Mouse (Mus musculus) T-helper 2 cell (primary cell): ENCODE data around the gene Gucd1.
"Not testable (repeated sequence)": the region's sequence is repeated elsewhere in the genome, so short reads cannot be mapped to it uniquely, and the experiment has no call there.

ENCODE experiments used
- in situ Hi-C: fragments of 300-600 bp; cut with MboI, MseI; formaldehyde crosslinking; loops from one replicate; pipeline ENCODE4 v1.15.1; 2025; ENCODE audit warnings: high pct_unique_total_duplicates

Gucd1 gene

DNA sequence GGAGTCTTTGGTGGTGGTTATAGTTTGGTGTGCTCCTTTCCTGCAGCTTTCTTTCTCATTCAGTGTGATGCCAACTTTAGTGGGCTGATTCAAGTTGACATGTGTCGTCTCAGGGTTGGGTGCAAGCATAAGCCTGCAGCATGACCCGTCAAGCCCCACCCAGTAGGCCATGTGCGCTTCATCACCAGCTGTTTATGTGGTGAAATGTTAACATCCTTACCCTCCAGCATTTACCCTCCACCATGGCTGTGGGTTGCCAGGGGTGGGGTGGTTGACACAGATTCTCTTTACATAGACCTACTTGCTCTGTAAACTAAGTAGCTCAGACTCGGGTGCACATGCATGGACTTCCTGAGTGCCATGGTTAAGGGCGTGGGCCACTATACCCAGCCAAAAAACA is 18.4 kb upstream of the Gucd1 start:
- in situ Hi-C loops, result no loop called here

DNA sequence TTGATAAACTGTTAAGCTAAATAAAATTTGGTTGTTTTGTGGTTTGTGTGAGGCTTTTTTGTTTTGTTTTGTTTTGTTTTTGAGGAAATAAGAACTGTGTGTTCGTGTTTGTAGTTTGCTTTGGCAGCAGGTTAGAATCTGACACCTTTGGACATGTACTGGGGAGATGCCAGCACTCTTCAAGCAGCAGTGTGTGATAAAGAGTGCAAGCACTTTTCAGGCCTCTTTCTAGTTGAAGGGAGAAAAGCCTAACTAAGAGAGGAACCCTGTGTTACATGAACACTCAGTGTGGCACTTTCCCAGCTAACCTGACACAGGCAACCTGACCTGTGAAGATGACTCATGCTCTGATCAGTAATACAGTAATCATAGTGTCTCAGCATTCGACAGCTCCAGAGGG is 17.7 kb upstream of the Gucd1 start:
- in situ Hi-C loops, result no loop called here

DNA sequence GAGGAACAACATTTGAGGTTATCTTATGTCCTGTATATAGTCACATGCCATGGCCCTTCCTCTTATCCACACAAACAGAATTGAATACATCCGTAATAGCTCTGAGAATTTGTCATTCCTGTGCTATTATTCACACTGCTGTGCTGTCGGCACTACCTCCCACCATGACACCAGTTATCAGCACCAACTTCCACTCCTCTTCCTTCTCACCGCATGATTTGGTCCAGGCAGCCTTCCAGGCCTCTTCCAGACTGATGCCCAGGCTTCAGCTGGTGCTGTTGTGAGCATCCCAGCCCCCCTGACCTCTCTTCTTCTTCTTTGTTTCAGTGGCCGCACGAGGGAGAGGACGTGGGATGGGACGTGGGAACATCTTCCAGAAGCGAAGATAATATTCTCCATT is 17.2 kb upstream of the Gucd1 start:
- in situ Hi-C loops, result no loop called here

DNA sequence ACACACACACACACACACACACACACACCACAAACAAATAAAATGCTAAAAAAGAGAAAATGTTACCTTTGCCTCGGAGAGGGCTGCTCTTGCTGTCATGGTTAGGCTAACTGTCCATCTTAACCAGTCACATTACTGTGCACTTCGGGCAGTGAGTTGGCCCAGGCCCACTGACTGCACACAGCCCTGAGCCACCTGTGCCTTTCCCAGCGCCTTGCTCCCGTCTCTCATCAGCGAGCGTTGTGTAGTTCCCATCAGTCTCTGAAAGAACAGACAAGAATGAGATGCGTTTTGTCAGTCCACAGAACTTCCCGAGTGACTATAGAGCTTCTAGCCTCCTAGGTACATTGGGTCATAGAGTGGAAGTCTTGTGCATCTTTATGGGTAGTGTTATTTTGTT is 16.4 kb upstream of the Gucd1 start:
- in situ Hi-C loops, result no loop called here

DNA sequence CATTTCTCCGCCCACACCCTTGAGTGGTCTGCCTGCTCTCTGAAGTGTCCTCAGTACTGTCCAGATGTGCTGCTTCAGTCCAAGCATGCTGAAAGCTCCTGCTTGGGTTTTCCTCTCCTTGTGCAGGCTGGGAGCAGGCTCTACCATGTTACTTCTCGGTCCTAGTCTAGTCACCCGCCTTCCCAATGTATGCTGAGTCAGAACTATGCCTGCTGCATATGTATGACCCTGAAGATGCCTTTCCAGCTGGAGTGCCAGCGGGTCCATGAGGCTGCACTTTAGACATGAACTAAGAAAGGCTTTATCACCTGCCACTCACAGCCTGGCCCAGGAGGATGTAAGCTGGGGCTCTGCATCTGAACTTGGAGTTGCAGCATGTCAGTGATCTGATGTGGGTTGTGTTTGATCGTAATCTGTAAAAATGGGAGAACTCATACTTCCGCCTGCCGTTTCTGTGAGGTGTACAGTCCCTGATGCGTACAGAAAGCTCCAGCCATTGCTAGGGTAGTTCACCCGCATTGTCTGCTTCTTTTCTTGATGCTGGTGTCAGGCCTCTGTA is 13.8 kb upstream of the Gucd1 start:
- in situ Hi-C loops, result no loop called here

DNA sequence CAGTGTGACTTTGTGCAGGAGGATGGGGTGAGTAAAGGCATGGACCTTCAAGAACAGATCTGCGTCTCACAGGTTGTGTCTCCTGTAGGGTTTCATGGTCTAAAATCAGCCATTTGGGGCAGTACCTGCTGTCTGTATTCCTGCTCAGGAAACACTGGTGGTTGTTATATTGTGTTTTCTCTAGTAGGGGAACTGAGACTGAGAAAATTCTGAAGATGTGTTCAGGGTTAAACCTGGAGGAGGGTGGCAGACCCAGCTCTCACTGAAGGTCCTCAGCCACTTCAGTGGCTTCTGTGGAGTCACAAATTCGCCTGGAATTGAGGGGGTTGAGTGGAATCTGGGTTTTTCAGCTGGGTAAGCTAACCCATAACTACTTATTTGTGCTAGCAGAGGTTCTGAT is 12.6 kb upstream of the Gucd1 start:
- in situ Hi-C loops, result no loop called here

DNA sequence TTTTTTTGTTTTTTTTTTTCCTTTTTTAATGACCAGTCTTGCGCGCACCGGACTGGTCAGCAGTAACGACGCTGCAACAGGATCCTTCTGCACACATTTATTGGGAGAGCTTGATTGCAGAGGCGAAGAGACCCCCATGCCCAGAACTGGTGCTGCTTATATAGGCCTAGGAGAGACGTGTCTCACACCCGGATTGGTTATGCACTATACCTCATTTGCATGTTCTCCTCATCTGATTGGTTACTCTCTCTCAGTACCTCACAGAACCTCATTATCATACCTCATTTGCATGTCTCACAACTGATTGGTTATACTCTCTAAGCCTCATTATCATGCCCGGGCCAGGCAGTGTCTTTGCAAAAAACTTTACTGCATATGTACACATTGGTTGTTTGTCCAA is 7.7 kb upstream of the Gucd1 start:
- in situ Hi-C loops, result not testable (repeated sequence)

- in situ Hi-C loops, result no loop called here
These were observed 3.9 kb upstream of the Gucd1 start for GRCm38 (mm10) chr10:75521643-75522042.

DNA sequence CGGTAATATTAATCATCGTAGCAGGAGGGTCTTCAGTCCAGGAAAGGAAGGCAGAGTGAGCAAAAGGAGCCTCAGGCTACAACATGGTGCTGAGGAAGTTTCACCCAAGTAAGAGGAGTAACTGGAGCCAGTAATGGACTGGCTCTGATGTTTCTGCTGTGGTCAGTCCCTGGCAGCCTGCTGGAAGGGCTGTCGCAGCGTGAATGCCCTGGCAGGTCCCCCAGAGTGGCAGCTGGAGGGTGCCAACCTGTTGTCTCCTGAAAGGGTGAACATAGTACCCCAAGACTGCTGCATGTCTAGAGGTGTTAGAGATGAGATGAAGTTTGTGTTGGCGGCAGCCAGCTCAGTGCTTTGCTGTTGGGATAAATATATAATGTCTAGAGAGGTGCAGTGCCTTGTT is 2.8 kb upstream of the Gucd1 start:
- in situ Hi-C loops, result no loop called here

GRCm38 (mm10) chr10:75517073-75517757 is 557 bp downstream of the Gucd1 start, which contains the start of gene Snrpd3:
Gene Snrpd3 (plus strand): TSS chr10:75517551.
- in situ Hi-C loops, result no loop called here

GRCm38 (mm10) chr10:75516724-75517072 is 1.1 kb downstream of the Gucd1 start:
- in situ Hi-C loops, result no loop called here

DNA sequence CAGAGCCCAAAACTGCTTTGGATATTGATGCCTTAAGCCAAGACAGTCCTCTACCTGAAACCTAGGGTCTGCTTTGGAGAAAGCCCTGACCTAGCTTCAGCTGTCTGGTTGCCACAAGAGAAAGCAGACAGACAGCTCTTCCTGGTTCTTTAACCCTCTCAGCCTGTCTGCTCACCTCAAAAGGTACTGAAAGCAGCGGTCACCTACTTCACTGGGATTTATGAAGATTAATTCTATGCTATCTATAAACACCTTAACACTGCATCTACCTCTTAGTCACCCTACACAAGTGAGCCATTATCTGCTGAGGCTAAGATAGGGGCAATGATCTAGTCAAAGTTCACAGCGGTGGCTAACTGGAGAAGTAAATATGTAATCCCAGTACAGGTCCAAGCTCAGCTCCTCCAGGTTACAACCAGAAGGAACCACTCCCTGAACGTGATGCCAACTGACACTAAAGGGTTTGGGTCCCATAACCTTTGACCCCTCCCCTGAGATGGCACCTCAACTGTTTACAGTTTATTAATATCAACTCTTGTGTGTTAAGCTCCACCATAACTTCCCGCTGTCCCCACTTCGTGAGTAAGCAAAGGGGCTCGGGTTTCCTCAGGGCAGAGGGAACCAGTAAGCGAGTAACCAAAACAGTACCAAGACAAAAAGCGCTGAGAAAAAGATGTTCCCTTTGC is 1.6 kb downstream of the Gucd1 start:
- in situ Hi-C loops, result no loop called here

DNA sequence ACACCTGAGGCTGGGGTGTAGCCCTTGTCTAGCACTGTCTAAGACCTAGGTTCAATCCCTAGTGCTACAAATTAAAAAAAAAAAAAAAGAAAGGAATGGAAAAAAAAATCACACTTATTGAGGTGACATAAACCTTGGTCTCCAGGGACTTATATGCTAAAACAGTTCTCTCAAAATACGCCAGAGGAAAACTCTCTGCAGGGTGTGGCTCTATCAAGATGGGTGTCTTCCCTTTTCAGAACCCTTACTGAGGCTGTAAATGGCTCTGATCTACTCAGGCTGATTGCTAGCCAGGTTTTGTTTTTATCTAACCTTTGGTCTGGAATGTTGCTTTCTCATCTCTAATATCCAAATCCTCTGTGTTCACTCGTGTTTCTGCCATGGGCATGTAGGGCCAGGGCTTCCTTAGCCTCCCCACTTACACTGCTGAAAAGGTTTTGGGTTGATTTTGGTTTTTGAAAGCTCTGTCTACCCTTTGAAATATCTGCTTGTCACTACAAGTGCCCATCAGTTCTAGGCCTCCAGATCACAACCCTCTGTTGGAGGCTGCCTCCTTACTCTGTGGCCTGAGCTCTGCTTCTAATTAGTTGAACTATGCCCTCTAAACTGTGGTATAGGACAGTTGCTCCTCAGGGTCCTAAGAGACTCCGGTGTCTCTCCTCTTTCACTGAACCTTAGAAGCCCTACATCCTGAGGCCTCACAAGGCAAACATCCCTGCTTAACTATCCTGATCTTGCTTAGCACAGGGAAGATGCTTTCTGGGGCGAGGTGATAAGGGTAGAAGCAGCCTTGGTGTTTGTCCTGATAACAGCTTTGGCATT is 2.3 kb downstream of the Gucd1 start:
- in situ Hi-C loops, result no loop called here

- in situ Hi-C loops, result no loop called here
These were observed 3.4 kb downstream of the Gucd1 start for GRCm38 (mm10) chr10:75514361-75514760.

DNA sequence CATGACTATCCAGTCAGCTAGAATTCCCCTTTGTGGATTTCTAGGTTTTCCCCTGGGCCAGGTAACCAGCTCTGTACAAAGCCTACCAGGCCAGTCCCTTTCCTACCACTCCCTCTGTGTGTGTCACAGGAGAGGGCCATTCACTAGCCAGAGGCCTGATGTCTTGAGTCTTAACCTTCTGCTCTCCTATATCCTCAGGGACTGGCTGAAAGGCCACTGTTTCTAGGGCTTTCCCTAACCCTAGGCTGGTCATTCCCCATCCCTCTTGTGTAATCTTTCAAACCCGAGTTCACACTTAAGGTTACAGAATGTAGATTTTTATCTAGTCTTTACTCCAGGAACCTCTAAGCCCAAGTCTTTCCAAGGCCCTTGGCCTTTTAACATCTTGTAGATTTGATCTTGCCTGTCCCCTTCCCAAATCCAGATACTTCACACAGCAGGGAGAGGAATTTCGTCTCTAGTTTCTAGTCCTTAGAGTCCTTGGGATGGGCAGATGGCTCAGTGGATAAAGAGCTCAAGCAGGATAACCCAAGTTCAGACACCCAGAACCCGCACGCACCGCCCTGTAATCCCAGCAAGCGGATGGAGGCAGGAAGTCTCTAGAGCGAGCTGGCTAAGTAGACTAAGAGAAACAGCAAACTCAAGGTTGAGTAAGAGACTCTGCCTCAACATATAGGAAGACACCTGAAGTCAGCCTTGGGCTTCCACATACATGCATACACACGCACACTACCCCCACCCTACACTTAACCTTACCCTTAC is 4.3 kb downstream of the Gucd1 start:
- in situ Hi-C loops, result no loop called here

- in situ Hi-C loops, result no loop called here
These were observed 5.0 kb downstream of the Gucd1 start for GRCm38 (mm10) chr10:75512796-75513195.

DNA sequence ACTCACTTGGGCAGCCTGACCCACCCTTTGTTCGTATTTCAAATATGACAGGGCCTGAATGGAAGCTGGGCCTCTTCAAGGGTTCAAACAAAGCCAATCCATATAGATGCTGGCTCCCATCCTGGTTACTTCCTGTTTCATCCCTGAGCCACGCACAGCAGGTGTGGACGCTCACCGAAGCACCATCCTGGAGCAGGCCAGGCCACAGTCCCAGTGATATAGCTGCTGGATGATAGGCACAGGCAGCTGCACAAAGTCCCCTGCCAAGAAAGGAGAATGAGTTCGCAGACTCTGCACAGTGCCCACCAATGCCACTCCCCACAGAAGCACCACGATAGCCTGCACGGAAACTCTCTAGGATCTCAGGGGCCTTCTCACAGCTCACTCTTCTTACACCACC is 5.9 kb downstream of the Gucd1 start:
- in situ Hi-C loops, result no loop called here

- in situ Hi-C loops, result no loop called here
These were observed 6.7 kb downstream of the Gucd1 start for GRCm38 (mm10) chr10:75511060-75511459.

DNA sequence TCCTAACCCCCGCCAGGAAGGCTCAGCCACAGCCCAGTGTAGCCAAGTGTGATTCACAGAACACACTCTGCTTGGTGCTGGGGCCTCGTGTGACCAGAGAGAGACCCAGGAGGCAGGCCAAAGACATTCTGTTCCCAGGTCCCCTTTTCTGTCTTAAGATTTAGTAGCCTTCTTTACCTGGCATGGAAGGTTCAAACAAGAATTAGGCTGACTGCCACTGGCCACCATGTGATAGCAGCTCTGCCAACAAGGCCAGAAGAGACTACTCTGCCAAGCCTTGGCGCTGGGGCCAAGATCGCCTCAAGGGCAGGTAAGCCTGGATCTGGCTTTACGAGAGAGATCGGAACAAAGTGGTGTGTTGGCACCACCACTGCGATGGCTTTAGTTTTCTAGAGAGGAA is 7.3 kb downstream of the Gucd1 start:
- in situ Hi-C loops, result no loop called here

DNA sequence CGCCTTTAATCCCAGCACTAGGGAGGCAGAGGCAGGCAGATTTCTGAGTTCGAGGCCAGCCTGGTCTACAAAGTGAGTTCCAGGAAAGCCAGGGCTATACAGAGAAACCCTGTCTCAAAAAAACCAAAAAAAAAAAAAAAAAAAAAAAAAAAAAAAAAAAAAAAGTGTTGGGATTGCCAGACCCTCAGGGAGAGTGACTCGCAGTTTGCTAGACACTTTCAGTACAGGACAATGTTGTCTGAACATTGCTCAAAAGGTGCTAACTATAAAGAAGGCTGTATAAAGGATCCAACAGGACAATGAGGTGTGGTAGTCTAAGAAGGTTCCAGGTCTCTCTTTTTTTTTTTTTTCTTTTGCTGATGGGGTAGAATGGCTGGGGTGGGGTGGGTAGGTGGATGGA is 11.8 kb downstream of the Gucd1 start:
- in situ Hi-C loops, result not testable (repeated sequence)

- in situ Hi-C loops, result no loop called here
These were observed 12.7 kb downstream of the Gucd1 start for GRCm38 (mm10) chr10:75505130-75505495.
